Mouse (Mus musculus): ENCODE measurements around the gene Paox.

Gene Paox

DNA sequence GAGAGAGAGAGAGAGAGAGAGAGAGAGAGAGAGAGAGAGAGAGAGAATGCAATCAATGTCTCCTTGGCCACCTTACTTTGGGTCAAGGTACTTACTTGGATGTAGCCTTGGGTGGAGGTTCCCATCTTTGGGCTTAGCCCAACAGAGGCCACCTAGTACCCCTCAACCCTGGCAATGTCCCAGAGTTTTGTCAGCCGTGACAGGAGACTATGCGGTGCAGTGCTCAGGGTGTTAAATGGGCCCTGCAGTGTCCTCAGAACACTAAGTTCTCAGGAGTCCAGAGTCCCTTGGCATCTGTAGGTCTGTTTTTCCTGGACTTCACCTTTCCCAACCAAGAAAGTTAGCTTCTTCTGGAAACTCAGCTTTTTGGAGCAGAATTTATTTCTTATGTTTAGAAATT, 63.6 kb downstream of the Paox start:
- DNase-seq: no peak

DNA sequence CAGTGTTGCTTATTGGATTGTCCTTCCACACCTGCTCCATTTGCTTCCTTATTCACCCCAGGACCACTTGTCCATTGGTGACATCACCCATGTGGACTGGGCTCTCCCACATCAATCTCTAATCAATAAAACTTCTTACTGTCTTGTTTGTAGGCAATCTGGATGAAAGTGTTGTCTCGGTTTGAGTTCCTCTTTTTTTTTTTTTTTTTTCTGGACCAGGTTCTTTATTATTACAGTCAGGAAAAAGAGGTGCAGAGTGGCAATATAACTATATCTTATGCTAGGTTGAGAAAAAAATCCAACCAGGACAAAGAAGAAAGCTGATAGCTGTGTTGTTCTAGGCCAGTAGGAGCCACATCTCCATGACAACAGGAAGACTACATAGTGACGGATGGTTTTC, 65.1 kb downstream of the Paox start:
- DNase-seq: no peak

DNA sequence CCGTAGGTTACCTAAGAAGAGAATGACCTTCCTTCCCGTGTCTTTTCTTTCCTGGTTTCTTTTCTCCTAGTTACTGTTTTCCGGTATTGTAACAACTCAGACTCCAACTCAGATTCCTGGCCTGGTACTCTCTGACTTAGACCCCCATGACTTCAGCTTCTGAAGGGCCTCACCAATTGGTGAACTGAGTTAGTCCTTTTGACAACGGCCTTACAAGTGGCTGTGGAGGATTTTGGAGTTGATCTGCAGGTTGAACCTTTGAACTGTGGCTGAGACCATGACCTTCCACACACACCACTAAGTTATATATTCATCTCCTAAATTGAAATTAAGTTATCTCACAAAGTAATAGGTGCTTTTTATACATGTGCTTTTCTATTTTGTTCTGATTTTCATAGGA, 68.6 kb downstream of the Paox start:
- no peak for DNase-seq
